Mouse (Mus musculus): ENCODE measurements at regions not wholly inside any gene's neighbourhood (a gene's known extent, or its start where the extent isn't known, plus 50 kb on each side); places are given as distances from the start of the nearest gene placed in this dataset.

GRCm38 (mm10) chr1:76880111-76880782, 634.6 kb downstream of the Epha4 start:
- Histone ChIP-seq H3K4me3 (ENCODE audit: low read depth, low read length) (no peak overlapping the region), H3K27me3 (replicated peaks; ENCODE audit: control insufficient read depth, insufficient read depth, low read length) (no peaks in the 10 kb centered on the region), H3K9ac (ENCODE audit: low read depth, low read length) (no peak overlapping the region), H3K9me3 (ENCODE audit: control insufficient read depth, low read length) (no peaks in the 10 kb centered on the region), H3K27ac (replicated peaks; ENCODE audit: low read depth, low read length) (no peak overlapping the region; the same call in 1 of the 2 replicates), H3K36me3 (ENCODE audit: control insufficient read depth, insufficient read depth, low read length) (no peaks in the 10 kb centered on the region), H3K4me2 (ENCODE audit: low read depth, low read length) (no peak overlapping the region), H3K4me1 (ENCODE audit: control insufficient read depth, insufficient read depth, low read length) (no peaks in the 10 kb centered on the region)
- DNase-seq (ENCODE audit: low spot score), result peak; percentile 68
- 39% methylated on average over 6 of the region's 6 CpGs for WGBS
- no peak for ATAC-seq (ENCODE audit: low read depth)

GRCm38 (mm10) chr1:76880783-76881145, 634.1 kb downstream of the Epha4 start:
- WGBS, result 34% methylated on average over 4 of the region's 4 CpGs
- Histone ChIP-seq H3K4me2 (ENCODE audit: low read depth, low read length) (no peak overlapping the region), H3K4me1 (ENCODE audit: control insufficient read depth, insufficient read depth, low read length) (no peaks in the 10 kb centered on the region), H3K36me3 (ENCODE audit: control insufficient read depth, insufficient read depth, low read length) (no peaks in the 10 kb centered on the region), H3K27ac (replicated peaks; ENCODE audit: low read depth, low read length) (no peak overlapping the region), H3K4me3 (ENCODE audit: low read depth, low read length) (no peak overlapping the region), H3K27me3 (replicated peaks; ENCODE audit: control insufficient read depth, insufficient read depth, low read length) (no peaks in the 10 kb centered on the region), H3K9ac (ENCODE audit: low read depth, low read length) (no peak overlapping the region), H3K9me3 (ENCODE audit: control insufficient read depth, low read length) (no peaks in the 10 kb centered on the region)
- ATAC-seq (ENCODE audit: low read depth), result no peak
- no peak for DNase-seq (ENCODE audit: low spot score)

- Histone ChIP-seq H3K36me3 (ENCODE audit: control insufficient read depth, insufficient read depth, low read length) (no peaks in the 10 kb centered on the region), H3K27ac (replicated peaks; ENCODE audit: low read depth, low read length) (peak overlapping the region; percentile 11; the same call in 1 of the 2 replicates), H3K4me1 (ENCODE audit: control insufficient read depth, insufficient read depth, low read length) (peaks cover 20% of the 10 kb centered on the region), H3K9ac (ENCODE audit: low read depth, low read length) (no peak overlapping the region), H3K4me2 (ENCODE audit: low read depth, low read length) (peak overlapping the region; percentile 32), H3K27me3 (replicated peaks; ENCODE audit: control insufficient read depth, insufficient read depth, low read length) (no peaks in the 10 kb centered on the region), H3K4me3 (ENCODE audit: low read depth, low read length) (no peak overlapping the region), H3K9me3 (ENCODE audit: control insufficient read depth, low read length) (no peaks in the 10 kb centered on the region)
- no peak for ATAC-seq (ENCODE audit: low read depth)
- WGBS, result 28% methylated on average over 17 of the region's 17 CpGs
- peak; percentile 49 for DNase-seq (ENCODE audit: low spot score)
Observed at GRCm38 (mm10) chr1:76896152-76896864, 618.6 kb downstream of the Epha4 start.

- Histone ChIP-seq H3K4me2 (ENCODE audit: low read depth, low read length) (no peak overlapping the region), H3K27ac (replicated peaks; ENCODE audit: low read depth, low read length) (no peak overlapping the region), H3K27me3 (replicated peaks; ENCODE audit: control insufficient read depth, insufficient read depth, low read length) (no peaks in the 10 kb centered on the region), H3K4me1 (ENCODE audit: control insufficient read depth, insufficient read depth, low read length) (peaks cover 20% of the 10 kb centered on the region), H3K36me3 (ENCODE audit: control insufficient read depth, insufficient read depth, low read length) (no peaks in the 10 kb centered on the region), H3K9ac (ENCODE audit: low read depth, low read length) (no peak overlapping the region), H3K4me3 (ENCODE audit: low read depth, low read length) (no peak overlapping the region), H3K9me3 (ENCODE audit: control insufficient read depth, low read length) (no peaks in the 10 kb centered on the region)
- ATAC-seq (ENCODE audit: low read depth), result no peak
- no peak for DNase-seq (ENCODE audit: low spot score)
- WGBS, result 46% methylated on average over 6 of the region's 7 CpGs
Observed at GRCm38 (mm10) chr1:76897431-76897830, 617.5 kb downstream of the Epha4 start.

DNA sequence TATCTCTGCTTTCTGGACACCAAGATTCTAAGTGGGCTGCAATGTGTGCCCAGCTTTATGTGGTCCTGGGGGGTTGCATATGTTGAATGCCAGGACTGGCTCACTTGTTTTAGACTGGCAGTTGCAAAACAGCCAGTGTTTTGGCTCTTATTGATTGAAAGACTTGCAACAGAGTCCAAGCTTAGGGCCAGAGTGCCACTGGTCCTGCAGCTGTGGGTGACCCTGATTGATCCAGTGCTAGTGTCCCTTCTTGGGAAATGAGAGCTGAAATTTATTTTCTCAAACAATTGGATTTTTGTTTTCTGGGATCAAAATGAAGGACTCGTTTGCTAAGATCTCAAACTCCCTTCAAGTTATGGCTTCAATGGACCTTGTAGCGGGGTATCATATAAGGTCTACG, 603.4 kb downstream of the Epha4 start:
- Histone ChIP-seq H3K36me3 (ENCODE audit: control insufficient read depth, insufficient read depth, low read length) (no peaks in the 10 kb centered on the region), H3K27me3 (replicated peaks; ENCODE audit: control insufficient read depth, insufficient read depth, low read length) (no peaks in the 10 kb centered on the region), H3K9ac (ENCODE audit: low read depth, low read length) (no peak overlapping the region), H3K4me1 (ENCODE audit: control insufficient read depth, insufficient read depth, low read length) (no peaks in the 10 kb centered on the region), H3K27ac (replicated peaks; ENCODE audit: low read depth, low read length) (no peak overlapping the region), H3K4me2 (ENCODE audit: low read depth, low read length) (no peak overlapping the region), H3K4me3 (ENCODE audit: low read depth, low read length) (no peak overlapping the region), H3K9me3 (ENCODE audit: control insufficient read depth, low read length) (no peaks in the 10 kb centered on the region)
- ATAC-seq (ENCODE audit: low read depth), result no peak
- 90% methylated on average over 3 of the region's 3 CpGs for WGBS
- no peak for DNase-seq (ENCODE audit: low spot score)

DNA sequence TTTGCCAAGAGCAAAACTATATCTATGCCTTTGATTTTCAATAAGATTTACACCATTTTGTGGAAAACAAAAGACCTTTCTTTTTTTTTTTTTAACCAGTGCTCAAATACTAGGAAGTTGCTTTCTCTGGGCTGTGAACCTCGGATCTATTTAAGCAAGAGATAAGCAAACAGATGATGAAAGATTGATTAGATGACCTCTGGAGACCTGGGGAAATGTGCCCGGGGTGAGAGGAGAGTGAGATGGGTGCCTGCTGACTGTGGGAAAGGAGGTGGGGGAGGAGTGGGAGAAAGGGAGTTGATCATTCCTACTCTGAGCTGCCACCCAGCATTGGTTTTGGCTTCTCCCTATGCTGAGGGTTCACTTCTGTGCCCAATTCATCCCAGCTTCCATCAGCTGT, 595.3 kb downstream of the Epha4 start:
- no peak for DNase-seq (ENCODE audit: low spot score)
- 32% methylated on average over 2 of the region's 2 CpGs for WGBS
- Histone ChIP-seq H3K9ac (ENCODE audit: low read depth, low read length) (no peak overlapping the region), H3K4me2 (ENCODE audit: low read depth, low read length) (no peak overlapping the region), H3K4me1 (ENCODE audit: control insufficient read depth, insufficient read depth, low read length) (no peaks in the 10 kb centered on the region), H3K36me3 (ENCODE audit: control insufficient read depth, insufficient read depth, low read length) (no peaks in the 10 kb centered on the region), H3K27me3 (replicated peaks; ENCODE audit: control insufficient read depth, insufficient read depth, low read length) (no peaks in the 10 kb centered on the region), H3K27ac (replicated peaks; ENCODE audit: low read depth, low read length) (no peak overlapping the region), H3K9me3 (ENCODE audit: control insufficient read depth, low read length) (no peaks in the 10 kb centered on the region), H3K4me3 (ENCODE audit: low read depth, low read length) (no peak overlapping the region)
- ATAC-seq (ENCODE audit: low read depth), result no peak

- H3K9me3 ChIP-seq (ENCODE audit: control insufficient read depth, low read length), result no peaks in the 10 kb centered on the region
- ATAC-seq (ENCODE audit: low read depth), result no peak
- H3K36me3 ChIP-seq (ENCODE audit: control insufficient read depth, insufficient read depth, low read length), result no peaks in the 10 kb centered on the region
- no peaks in the 10 kb centered on the region for H3K27me3 ChIP-seq (replicated peaks; ENCODE audit: control insufficient read depth, insufficient read depth, low read length)
- H3K4me2 ChIP-seq (ENCODE audit: low read depth, low read length), result no peak overlapping the region
- no peak for DNase-seq (ENCODE audit: low spot score)
- no peak overlapping the region for H3K27ac ChIP-seq (replicated peaks; ENCODE audit: low read depth, low read length)
- H3K4me1 ChIP-seq (ENCODE audit: control insufficient read depth, insufficient read depth, low read length), result no peaks in the 10 kb centered on the region
- no peak overlapping the region for H3K4me3 ChIP-seq (ENCODE audit: low read depth, low read length)
- H3K9ac ChIP-seq (ENCODE audit: low read depth, low read length), result no peak overlapping the region
Observed at GRCm38 (mm10) chr1:76920634-76921033, 594.3 kb downstream of the Epha4 start.

DNA sequence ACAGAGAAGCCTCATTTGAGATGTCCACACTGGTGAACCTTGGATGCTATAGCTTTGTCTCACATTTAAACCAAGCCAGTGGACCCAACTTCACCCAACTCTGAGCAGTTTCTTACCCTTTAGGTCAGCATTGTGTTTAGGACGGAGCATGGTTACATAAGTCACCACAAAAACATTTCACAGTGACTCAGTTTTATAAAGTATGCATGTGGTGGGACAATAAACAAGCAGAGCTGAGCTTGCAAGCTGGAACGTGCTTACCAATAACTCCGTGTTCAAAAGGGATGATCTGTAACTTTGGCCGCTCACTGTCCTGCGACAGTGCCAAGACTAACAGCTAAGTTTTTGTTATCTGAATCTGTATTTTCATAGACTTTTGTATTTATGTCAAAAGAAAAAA, 587.8 kb downstream of the Epha4 start:
- Histone ChIP-seq H3K4me1 (ENCODE audit: control insufficient read depth, insufficient read depth, low read length) (no peaks in the 10 kb centered on the region), H3K9me3 (ENCODE audit: control insufficient read depth, low read length) (no peaks in the 10 kb centered on the region), H3K4me2 (ENCODE audit: low read depth, low read length) (no peak overlapping the region), H3K36me3 (ENCODE audit: control insufficient read depth, insufficient read depth, low read length) (no peaks in the 10 kb centered on the region), H3K4me3 (ENCODE audit: low read depth, low read length) (no peak overlapping the region), H3K27ac (replicated peaks; ENCODE audit: low read depth, low read length) (no peak overlapping the region), H3K9ac (ENCODE audit: low read depth, low read length) (no peak overlapping the region), H3K27me3 (replicated peaks; ENCODE audit: control insufficient read depth, insufficient read depth, low read length) (0 out of 2 replicates have a peak, but pooled peaks cover 2% of the 10 kb centered on the region)
- ATAC-seq (ENCODE audit: low read depth) (no peak), DNase-seq (ENCODE audit: low spot score) (no peak)
- WGBS, result 80% methylated on average over 5 of the region's 5 CpGs

GRCm38 (mm10) chr1:76928035-76928434, 586.9 kb downstream of the Epha4 start:
- H3K4me3 ChIP-seq (ENCODE audit: low read depth, low read length), result no peak overlapping the region
- ATAC-seq (ENCODE audit: low read depth), result 0 out of 2 replicates have a peak, but pooled peaks have one; percentile 57
- DNase-seq (ENCODE audit: low spot score), result peak; percentile 50
- H3K27ac ChIP-seq (replicated peaks; ENCODE audit: low read depth, low read length), result no peak overlapping the region
- no peak overlapping the region for H3K9ac ChIP-seq (ENCODE audit: low read depth, low read length)
- no peaks in the 10 kb centered on the region for H3K4me1 ChIP-seq (ENCODE audit: control insufficient read depth, insufficient read depth, low read length)
- WGBS, result 86% methylated on average over 2 of the region's 2 CpGs
- H3K9me3 ChIP-seq (ENCODE audit: control insufficient read depth, low read length), result no peaks in the 10 kb centered on the region
- H3K36me3 ChIP-seq (ENCODE audit: control insufficient read depth, insufficient read depth, low read length), result no peaks in the 10 kb centered on the region
- H3K4me2 ChIP-seq (ENCODE audit: low read depth, low read length), result no peak overlapping the region
- 0 out of 2 replicates have a peak, but pooled peaks cover 2% of the 10 kb centered on the region for H3K27me3 ChIP-seq (replicated peaks; ENCODE audit: control insufficient read depth, insufficient read depth, low read length)
